Mouse (Mus musculus): ENCODE measurements around the gene Negr1. TPM values are rescaled to one million over a fixed set of nuclear protein-coding genes. Genes with fewer than 3 reads are reported as not detected.

The Negr1 gene
- total and polyA plus RNA-seq, 3 experiments = 0.16 TPM; not detected in 2

DNA sequence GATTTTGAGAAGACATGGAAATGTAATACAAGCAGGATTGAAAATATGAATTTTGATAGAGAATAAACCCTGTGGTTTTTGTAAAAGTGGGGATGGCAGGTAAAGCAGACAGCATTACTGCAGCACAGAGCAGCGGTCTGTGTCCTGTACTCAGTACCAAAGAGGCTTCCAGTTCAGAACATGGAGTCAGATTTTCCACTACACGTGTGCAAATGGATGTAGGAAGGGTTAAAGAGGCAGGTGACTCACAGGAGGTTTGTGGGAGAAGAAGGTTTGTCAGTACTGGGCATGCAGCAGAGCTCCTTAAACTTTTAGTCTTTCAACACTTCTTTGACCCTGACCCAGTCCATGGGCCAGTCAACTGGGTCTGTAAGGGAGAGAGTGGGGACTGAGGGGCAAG, 409.5 kb downstream of the Negr1 start:
- no peak for DNase-seq (ENCODE audit: low spot score)
- Histone ChIP-seq H3K36me3 (replicated peaks) (no peaks in the 10 kb centered on the region), H3K9me3 (replicated peaks) (peaks cover 12% of the 10 kb centered on the region), H3K27me3 (ENCODE audit: insufficient read depth, low read length) (no peaks in the 10 kb centered on the region), H3K4me3 (ENCODE audit: low read depth, low read length) (no peak overlapping the region), H3K4me1 (ENCODE audit: insufficient read depth, low read depth, low read length) (no peaks in the 10 kb centered on the region)
- TF ChIP-seq GATA1 (IDR thresholded peaks at IDR 0.05; ENCODE audit: borderline replicate concordance, low read length) (no peak), GATA2 (IDR thresholded peaks at IDR 0.05; ENCODE audit: borderline replicate concordance, low read depth, low read length) (no peak), CTCF (IDR thresholded peaks at IDR 0.05; ENCODE audit: low read depth, low read length) (no peak)
- no peak for ATAC-seq (ENCODE audit: extremely low read depth, insufficient number of reproducible peaks, low FRiP score, poor library complexity, severe bottlenecking)

DNA sequence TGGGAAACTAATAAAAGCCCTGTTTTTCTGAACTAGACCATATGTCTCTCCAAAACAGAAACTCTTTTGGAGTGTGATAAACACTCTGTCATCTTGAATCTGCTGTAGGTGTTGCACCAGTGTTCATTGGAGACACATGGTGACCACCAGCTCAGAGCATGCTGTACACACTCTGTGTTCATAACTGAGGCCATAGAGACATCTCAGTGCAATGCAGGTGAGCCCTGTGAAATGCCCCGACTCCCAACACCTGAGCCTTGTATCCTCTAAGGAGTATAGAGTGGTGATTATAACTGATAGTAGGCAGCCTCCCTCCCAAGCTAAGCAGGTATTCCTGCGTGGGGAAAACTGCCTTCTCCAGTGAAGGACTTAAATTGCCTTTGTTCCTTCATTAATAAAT, 415.2 kb downstream of the Negr1 start:
- Histone ChIP-seq H3K27me3 (ENCODE audit: insufficient read depth, low read length) (no peaks in the 10 kb centered on the region), H3K4me1 (ENCODE audit: insufficient read depth, low read depth, low read length) (no peaks in the 10 kb centered on the region), H3K4me3 (ENCODE audit: low read depth, low read length) (no peak overlapping the region), H3K36me3 (replicated peaks) (no peaks in the 10 kb centered on the region), H3K9me3 (replicated peaks) (peaks cover 12% of the 10 kb centered on the region)
- ATAC-seq (ENCODE audit: extremely low read depth, insufficient number of reproducible peaks, low FRiP score, poor library complexity, severe bottlenecking) (no peak), DNase-seq (ENCODE audit: low spot score) (no peak)
- TF ChIP-seq TAL1 (conservative IDR thresholded peaks at IDR 0.05; ENCODE audit: low read depth, low read length) (no peak), GATA1 (IDR thresholded peaks at IDR 0.05; ENCODE audit: borderline replicate concordance, low read length) (no peak), GATA2 (IDR thresholded peaks at IDR 0.05; ENCODE audit: borderline replicate concordance, low read depth, low read length) (no peak), POLR2AphosphoS5 (IDR thresholded peaks at IDR 0.05; ENCODE audit: insufficient replicate concordance, low read depth, low read length) (no peak)

DNA sequence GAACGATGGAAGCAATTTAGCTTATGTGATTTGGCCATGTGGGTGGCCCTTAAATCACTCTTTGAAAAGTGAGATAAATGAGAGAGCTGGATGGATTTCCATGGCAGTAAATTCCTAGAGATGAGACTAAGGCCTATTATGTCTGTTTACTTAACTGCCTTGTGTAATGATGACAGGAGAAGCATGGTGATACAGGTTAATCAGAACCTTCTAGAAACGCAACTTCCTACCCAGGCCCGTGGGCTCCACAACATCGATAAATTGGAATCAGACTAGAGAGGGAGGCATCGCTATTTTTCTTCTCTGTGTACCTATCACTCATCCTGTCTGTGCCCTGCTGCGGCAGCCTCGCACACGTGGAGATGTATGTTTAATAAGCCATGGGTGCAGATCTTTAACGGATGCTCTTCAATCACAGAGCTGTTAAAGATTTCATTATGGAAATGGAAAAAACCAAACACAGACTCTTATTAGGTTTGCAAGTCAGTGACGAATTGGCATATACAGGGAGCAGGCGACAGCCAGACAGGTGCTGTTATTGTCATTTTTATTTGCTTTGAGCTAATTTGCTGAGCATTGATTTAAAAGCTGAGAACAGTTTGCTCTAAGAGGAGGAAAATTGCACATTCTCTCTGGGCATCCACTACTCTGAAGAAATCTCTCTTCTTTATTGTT, 418.6 kb downstream of the Negr1 start:
- Histone ChIP-seq H3K9me3 (replicated peaks) (peaks cover 6% of the 10 kb centered on the region), H3K4me1 (ENCODE audit: insufficient read depth, low read depth, low read length) (no peaks in the 10 kb centered on the region), H3K27me3 (ENCODE audit: insufficient read depth, low read length) (no peaks in the 10 kb centered on the region), H3K4me3 (ENCODE audit: low read depth, low read length) (no peak overlapping the region), H3K36me3 (replicated peaks) (no peaks in the 10 kb centered on the region)
- DNase-seq (ENCODE audit: low spot score) (no peak), ATAC-seq (ENCODE audit: extremely low read depth, insufficient number of reproducible peaks, low FRiP score, poor library complexity, severe bottlenecking) (no peak)
- TF ChIP-seq GATA1 (IDR thresholded peaks at IDR 0.05; ENCODE audit: borderline replicate concordance, low read length) (no peak), POLR2AphosphoS5 (IDR thresholded peaks at IDR 0.05; ENCODE audit: insufficient replicate concordance, low read depth, low read length) (no peak), CTCF (IDR thresholded peaks at IDR 0.05; ENCODE audit: low read depth, low read length) (no peak), TAL1 (conservative IDR thresholded peaks at IDR 0.05; ENCODE audit: low read depth, low read length) (no peak), GATA2 (IDR thresholded peaks at IDR 0.05; ENCODE audit: borderline replicate concordance, low read depth, low read length) (no peak)

DNA sequence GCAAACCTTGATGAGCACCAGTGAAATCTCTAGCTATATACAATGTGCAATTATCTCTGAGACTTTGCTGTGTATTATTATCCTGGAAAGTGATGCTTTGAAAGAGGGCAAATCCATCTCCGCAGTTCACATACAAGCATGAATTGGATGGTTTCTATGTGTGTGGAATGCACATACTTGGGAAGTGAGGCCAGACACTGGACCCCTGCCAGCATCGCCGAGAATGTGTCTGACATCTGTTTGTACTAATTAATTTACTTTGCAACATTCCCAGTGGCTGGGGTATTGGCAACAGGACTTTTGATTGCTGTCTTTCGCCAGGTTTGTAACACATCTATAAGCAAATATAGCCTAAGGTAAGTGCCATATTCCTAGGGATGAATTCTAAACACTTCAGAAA, 420.5 kb downstream of the Negr1 start:
- DNase-seq (ENCODE audit: low spot score) (no peak), ATAC-seq (ENCODE audit: extremely low read depth, insufficient number of reproducible peaks, low FRiP score, poor library complexity, severe bottlenecking) (no peak)
- H3K27me3 ChIP-seq (ENCODE audit: insufficient read depth, low read length) = no peaks in the 10 kb centered on the region
- no peaks in the 10 kb centered on the region for H3K36me3 ChIP-seq (replicated peaks)
- no peak overlapping the region for H3K4me3 ChIP-seq (ENCODE audit: low read depth, low read length)
- no peak for TF ChIP-seq GATA1 (IDR thresholded peaks at IDR 0.05; ENCODE audit: borderline replicate concordance, low read length)
- TF ChIP-seq GATA2 (IDR thresholded peaks at IDR 0.05; ENCODE audit: borderline replicate concordance, low read depth, low read length) = no peak
- no peak for TF ChIP-seq POLR2AphosphoS5 (IDR thresholded peaks at IDR 0.05; ENCODE audit: insufficient replicate concordance, low read depth, low read length)
- TF ChIP-seq CTCF (IDR thresholded peaks at IDR 0.05; ENCODE audit: low read depth, low read length) = no peak
- no peak for TF ChIP-seq TAL1 (conservative IDR thresholded peaks at IDR 0.05; ENCODE audit: low read depth, low read length)
- H3K4me1 ChIP-seq (ENCODE audit: insufficient read depth, low read depth, low read length) = no peaks in the 10 kb centered on the region
- peaks cover 5% of the 10 kb centered on the region for H3K9me3 ChIP-seq (replicated peaks)

DNA sequence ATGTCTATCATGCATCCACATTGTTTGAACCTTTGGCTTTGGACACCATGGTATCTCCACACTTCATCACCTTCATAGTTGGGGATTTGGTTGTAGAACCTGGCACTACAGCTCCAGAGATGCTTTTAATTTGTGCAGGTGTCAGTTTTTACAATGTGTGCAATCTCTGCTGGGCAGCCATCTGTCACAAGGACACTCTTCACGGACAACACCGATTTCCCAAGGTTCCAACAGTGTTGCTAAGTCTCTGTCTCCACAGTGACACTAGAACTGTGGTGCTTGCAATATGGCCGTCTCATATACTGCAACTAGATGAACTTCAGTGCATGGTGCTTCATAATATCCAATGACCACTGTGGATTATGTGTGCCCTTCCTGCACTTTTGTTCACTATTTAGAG, 425.5 kb downstream of the Negr1 start:
- no peaks in the 10 kb centered on the region for H3K4me1 ChIP-seq (ENCODE audit: insufficient read depth, low read depth, low read length)
- H3K27me3 ChIP-seq (ENCODE audit: insufficient read depth, low read length) = no peaks in the 10 kb centered on the region
- no peak for ATAC-seq (ENCODE audit: extremely low read depth, insufficient number of reproducible peaks, low FRiP score, poor library complexity, severe bottlenecking)
- TF ChIP-seq GATA2 (IDR thresholded peaks at IDR 0.05; ENCODE audit: borderline replicate concordance, low read depth, low read length) (no peak), TAL1 (conservative IDR thresholded peaks at IDR 0.05; ENCODE audit: low read depth, low read length) (no peak), CTCF (IDR thresholded peaks at IDR 0.05; ENCODE audit: low read depth, low read length) (no peak), POLR2AphosphoS5 (IDR thresholded peaks at IDR 0.05; ENCODE audit: insufficient replicate concordance, low read depth, low read length) (no peak), GATA1 (IDR thresholded peaks at IDR 0.05; ENCODE audit: borderline replicate concordance, low read length) (no peak)
- no peak for DNase-seq (ENCODE audit: low spot score)
- peaks cover 5% of the 10 kb centered on the region for H3K9me3 ChIP-seq (replicated peaks)
- no peaks in the 10 kb centered on the region for H3K36me3 ChIP-seq (replicated peaks)
- no peak overlapping the region for H3K4me3 ChIP-seq (ENCODE audit: low read depth, low read length)

DNA sequence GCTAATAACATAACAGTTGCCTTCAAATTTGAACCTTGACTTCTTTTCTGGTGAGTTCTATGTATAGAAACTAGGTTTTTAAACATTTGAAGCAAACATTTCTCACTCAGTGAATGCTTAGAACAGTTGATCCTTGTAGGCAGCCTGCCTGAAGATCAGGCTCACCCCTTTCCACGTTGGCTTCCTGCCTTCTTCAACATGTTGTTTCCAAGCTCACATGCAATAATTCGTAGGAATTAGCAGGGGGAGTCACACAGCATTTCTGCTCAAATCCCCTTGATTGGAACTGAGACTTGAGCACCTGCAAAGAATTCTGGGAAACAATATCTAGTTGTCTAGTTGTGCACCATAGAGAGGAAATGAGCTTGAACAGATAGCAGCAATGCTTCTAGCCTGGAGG, 430.6 kb downstream of the Negr1 start:
- Histone ChIP-seq H3K9me3 (replicated peaks) (peaks cover 5% of the 10 kb centered on the region; the same call in 1 of the 2 replicates), H3K27me3 (ENCODE audit: insufficient read depth, low read length) (no peaks in the 10 kb centered on the region), H3K36me3 (replicated peaks) (no peaks in the 10 kb centered on the region), H3K4me3 (ENCODE audit: low read depth, low read length) (no peak overlapping the region), H3K4me1 (ENCODE audit: insufficient read depth, low read depth, low read length) (no peaks in the 10 kb centered on the region)
- no peak for DNase-seq (ENCODE audit: low spot score)
- TF ChIP-seq TAL1 (conservative IDR thresholded peaks at IDR 0.05; ENCODE audit: low read depth, low read length) = no peak
- no peak for TF ChIP-seq GATA2 (IDR thresholded peaks at IDR 0.05; ENCODE audit: borderline replicate concordance, low read depth, low read length)
- TF ChIP-seq CTCF (IDR thresholded peaks at IDR 0.05; ENCODE audit: low read depth, low read length) = no peak
- TF ChIP-seq POLR2AphosphoS5 (IDR thresholded peaks at IDR 0.05; ENCODE audit: insufficient replicate concordance, low read depth, low read length) = no peak
- TF ChIP-seq GATA1 (IDR thresholded peaks at IDR 0.05; ENCODE audit: borderline replicate concordance, low read length) = no peak
- ATAC-seq (ENCODE audit: extremely low read depth, insufficient number of reproducible peaks, low FRiP score, poor library complexity, severe bottlenecking) = no peak
